Mouse (Mus musculus): Measurements from ENCODE around the gene Iqch.

Iqch gene

DNA sequence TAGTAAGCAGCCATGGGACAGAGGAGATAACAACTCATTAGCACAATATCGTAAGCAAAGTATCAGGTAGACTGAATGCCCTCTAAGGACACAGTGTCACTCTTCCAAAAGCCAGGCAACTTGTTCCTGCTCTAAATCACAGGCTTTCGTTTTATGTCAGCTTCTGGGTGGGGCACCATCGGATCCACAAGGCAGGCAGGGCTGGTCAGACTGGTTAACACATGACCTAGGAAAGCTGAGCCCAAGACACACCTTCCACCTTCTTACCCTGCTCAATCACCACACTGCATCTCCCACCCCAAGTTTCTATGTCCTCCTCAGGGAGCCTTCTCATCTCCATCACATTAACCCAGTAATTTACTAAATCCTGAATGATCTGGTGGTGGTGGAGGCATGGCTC, 136.7 kb downstream of the Iqch start:
- DNase-seq, result no peak

GRCm38 (mm10) chr9:63462296-63462695, 140.0 kb downstream of the Iqch start:
- DNase-seq, result peak; percentile 89

DNA sequence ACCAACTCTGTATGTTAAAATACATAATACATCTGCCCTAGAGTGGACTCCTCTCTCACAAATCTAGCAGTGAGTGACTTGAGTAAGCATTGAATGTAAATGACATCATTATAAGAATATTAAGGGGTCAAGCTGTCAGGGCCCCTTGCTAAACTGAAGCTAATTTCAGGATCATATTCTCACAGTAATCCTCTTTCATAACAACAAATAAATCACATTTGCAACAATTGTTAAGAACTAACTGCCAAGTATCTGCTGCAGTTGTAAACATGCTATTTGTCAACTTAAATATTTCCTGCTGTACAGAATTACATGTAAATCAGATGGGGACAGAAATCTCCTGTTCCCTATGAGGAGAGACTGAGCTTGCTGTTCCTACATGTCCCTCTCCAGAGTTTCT, 145.9 kb downstream of the Iqch start:
- no peak for DNase-seq

- no peak for DNase-seq
Observed at GRCm38 (mm10) chr9:63454341-63454740, 148.0 kb downstream of the Iqch start.

DNA sequence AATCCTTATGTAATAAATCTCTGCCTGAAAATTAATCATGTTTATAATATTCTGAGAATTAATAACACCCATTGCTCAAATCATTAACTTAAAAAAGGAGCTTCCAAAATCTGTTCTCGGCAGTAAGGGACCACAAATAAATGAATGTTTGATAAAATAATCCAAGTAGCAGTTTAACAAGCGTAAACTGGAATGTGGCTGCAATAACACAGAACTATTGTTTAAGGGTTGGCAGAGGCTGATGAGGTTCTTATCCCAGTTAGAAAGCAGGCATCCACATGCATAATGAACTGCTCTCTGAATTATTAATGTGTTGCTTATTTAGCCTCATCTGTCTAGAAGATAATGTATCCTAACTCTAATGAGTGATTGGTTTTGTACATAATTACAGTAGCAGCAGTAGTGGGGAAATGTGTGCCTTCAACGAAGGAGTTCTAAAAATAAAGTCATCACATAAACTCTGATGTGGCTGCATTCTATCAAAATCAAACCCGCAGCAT, 151.7 kb downstream of the Iqch start:
- no peak for DNase-seq

DNA sequence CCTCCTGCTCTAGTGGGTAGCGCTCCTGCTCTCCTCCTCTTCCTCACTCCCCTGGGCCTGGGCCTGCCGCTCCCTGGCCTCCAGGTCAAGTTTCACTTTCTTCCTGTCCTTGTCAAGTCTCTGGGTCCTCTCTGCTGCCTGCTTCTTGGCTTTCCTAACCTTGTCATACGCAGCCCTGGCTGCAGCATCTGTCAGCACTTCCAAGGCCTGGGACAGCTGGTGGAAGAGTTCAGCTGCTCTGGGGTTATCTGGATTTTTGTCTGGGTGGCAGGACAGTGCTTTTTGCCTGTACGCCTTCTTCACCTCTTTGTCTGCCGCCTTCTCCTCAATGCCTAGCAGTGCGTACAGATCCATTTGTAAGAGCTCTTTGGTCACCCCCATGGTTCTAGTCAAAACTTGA, 158.6 kb downstream of the Iqch start:
- DNase-seq, result no peak

DNA sequence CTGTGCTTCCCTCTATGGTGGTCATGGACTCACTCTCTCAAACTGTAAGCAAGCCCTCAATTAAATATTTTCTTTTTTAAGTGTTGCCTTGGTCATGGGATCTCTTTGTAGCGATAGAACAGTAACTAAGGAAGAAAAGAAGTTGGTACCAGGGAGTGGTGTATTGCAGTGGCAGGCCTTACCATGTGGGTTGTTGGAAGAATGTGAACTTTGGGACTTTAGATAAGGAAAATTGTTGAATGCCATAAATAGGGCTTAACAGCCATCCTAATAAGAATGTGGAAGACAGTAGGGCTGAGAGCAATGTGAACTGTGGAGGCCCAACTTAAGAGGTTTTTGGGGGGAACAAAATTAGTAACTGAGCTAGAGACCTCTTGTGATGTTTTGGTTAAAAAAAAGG, 171.6 kb downstream of the Iqch start:
- DNase-seq, result no peak

GRCm38 (mm10) chr9:63421096-63421736, 181.1 kb downstream of the Iqch start:
- DNase-seq, result no peak

GRCm38 (mm10) chr9:63420396-63420795, 181.9 kb downstream of the Iqch start:
- DNase-seq, result no peak

DNA sequence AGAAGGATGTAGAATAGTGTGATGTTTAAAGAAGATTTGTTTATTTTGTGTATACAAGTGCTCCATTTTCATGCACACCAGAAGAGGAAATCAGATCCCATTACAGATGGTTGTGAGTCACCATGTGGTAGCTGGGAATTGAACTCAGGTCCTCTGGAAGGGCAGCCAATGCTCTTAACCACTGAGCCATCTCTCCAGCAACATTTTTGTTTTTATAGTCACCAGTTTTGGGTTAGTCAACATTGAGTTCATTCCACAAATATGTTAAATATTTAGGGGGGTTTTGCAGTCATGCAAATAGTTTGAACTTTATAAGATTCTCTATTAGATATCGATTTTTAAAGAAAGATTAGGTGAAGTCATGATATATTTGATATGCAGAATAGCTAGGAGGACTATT, 202.1 kb downstream of the Iqch start:
- no peak for DNase-seq

GRCm38 (mm10) chr9:63399463-63399815, 202.9 kb downstream of the Iqch start:
- no peak for DNase-seq

DNA sequence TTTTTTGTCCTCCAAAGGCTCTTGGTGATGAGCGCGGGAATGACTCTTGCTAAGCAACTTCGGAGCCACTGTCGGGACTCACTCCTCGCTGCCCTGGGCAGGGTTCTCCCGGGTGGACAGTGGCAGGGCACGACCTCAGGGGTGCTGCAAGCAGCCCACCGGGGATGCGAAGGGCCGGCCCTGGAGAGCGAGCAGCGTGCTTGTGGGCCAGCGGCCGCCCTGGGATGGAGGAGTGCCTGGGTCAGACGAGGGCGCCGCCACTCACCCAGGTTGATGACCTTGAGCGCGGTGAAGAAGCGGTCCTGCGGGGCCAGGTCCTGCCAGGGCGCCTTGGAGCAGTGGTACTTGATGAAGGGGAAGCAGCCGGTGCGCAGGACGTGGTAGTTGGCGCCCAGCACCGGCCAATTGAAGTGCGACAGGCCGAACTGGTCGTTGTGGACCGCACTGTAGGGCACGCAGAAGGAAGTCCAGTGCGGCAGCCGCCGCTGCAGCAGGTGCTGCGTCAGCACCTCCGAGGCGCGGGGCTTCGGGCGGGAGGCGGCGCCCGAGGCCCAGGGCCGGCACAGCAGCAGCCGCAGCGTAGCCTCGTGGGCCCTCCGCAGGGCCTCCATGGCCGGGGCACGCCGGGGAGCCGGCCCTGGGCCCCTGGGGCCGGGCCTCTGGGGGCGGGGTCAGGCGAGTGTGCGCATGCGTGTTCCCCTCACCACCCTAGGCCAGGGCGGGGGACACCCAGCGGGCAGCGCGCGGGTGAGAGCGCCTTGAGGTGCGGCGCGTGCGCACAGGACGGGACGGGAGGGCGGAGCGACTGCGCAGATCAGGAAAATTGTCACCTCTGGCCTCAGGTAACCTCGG, 203.5 kb downstream of the Iqch start, which contains the start of gene 2300009A05Rik:
TSS of gene 2300009A05Rik (minus strand) at position 636 of the 852 bp plus-strand sequence.
- DNase-seq, result peak; percentile 98

DNA sequence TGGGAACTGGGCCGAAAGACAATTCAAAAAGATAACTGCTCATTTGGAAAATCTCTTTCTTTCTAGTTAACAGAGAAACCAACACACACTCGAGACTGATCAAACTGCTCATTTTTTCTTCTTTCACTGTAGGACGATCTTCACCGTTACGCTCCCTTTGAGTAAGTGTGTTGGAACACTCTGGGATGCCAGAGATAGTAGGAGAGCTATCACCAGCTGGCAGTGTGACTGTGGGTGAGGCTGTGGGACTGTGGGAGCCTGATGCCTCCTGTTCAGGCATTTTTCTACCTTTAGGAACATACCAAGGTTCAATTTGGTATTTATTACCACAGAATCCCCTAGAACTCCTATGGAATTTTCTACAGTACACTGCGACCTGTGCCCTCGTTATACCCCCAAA, 206.7 kb downstream of the Iqch start:
- DNase-seq, result no peak

DNA sequence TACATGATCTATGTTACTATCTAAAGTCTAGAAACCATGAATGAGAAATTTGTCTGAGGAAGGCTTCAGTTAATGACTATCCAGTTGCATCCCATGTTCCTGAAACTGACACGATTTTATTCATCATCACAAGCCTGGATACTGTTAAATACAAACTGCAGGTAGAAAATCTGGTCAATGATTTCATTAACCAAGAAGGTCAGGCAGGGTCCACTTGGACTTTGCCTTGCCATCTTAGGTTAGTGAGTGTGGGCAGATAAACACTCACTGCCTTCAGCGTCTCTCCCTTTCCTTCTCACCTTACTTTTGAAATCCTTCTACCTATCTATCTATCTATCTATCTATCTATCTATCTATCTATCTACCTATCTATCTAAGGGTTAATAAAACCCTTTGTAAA, 211.0 kb downstream of the Iqch start:
- no peak for DNase-seq

GRCm38 (mm10) chr9:63382761-63383160, 219.5 kb downstream of the Iqch start:
- no peak for DNase-seq

- no peak for DNase-seq
Observed at GRCm38 (mm10) chr9:63380326-63380725, 222.0 kb downstream of the Iqch start.

DNA sequence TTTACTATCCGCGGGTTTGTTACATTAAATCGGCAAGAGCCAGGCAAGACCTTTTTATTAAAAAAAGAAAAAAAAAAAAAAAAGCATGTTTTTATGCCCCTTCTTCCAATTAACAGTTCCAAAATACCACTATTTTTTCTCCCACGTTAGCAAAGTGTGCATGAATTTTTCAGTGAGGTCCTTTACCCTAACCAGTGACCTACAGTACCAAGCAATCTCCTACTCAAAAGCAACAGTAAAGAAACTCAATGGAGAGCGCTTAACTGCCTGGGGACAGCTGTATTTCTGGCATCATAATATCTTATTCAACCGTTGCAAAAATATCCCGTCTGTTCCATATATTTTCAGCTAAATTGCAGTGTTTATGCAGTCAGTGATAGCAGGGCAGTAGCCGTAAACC, 224.1 kb downstream of the Iqch start:
- DNase-seq, result no peak

DNA sequence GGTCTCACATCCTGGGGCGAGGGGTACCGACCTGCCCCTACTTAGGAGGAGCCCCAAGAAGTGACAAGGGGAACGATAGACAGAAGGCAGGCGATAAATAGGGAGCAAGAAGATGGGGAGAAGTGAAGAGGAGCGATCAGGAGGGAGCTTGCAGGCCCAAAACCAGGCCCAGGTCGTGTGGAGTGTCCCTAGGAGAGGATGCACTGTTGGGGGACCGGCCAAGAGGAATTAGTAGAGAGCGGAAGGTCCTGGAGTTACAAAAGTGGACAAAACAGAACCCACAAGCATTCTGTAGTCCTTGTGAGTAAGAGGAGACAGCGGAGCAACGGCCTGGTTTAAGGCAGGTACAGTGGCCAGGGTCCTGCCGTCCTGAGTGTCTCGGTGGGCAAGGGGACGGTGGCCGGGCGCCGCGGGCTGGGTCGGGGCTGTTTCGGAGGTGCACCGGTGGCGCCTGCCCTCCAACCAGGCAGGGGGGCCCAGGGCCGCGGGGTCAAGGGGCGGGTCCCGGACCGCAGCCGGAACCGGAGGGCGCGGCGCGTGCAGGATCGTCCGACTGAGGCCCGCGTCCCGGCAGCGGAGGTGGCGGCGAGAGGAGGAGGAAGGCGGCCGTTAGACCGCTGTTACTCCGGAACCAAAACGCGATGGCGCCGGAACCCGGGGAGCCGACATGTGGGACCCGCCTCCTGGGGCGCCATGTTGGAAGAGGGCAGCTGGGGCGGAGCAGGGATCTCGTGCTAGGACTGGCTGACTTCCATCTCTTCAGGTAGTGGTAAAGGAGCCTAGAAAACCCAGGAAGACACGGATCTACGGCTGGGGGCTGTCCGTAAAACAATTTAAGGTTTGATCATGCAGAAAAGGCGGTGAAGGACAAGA, 224.8 kb downstream of the Iqch start, which contains the start of gene Map2k5:
TSS of gene Map2k5 (minus strand) at position 633 of the 873 bp plus-strand sequence.
- peak; percentile 92 for DNase-seq

DNA sequence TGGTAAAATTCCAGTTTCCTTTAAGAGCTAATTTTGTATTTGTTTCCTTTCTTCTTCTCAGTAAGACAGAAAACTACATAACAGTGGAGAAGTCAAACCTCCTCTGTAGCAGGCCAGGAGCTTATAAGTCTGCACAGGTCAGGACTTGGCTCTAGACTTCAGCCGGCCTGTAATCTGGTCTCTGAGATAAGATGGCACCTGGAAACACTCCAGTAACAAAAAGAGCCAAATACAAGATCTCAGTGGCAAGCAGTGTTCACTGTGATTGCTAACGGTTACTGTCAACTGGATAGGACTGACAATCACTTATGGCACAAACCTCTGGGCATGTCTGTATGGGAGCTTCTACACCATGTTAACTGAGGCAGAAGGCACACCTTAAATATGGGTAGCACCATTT, 229.0 kb downstream of the Iqch start:
- no peak for DNase-seq

DNA sequence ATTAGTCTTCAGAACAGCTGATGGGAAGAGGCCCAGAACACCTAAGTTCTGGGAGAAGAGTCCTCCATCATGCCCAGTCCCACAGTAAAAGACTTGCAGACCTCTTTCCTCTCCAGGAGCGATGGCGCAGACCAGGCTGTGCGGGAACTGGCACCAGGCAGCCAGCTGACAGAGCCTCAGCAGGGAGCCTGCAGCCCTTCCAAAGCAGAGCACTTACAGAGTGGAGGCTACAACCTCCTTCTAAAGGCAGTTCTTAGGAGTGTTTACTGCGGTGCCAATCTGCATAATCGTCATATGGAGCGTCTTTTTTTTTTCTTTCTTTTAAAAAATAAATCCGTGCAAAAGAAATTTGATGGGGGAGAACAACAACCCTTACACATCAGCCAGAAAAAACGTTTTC, 229.8 kb downstream of the Iqch start:
- DNase-seq, result no peak

Measured in lung, postnatal 14 days (tissue).